Mouse (Mus musculus) intestine, embryonic 16.5 days (tissue): ENCODE measurements around the gene Clec5a. TPM values are rescaled to one million over a fixed set of nuclear protein-coding genes. Genes with fewer than 3 reads are reported as not detected.

ENCODE experiments used
- polyA plus RNA-seq: library from polyadenylated mRNA; unstranded; fragments of >200 nt; fragmentation: Nextera tagmentation; extraction: Ambion mirVana; gene quantifications from 2 replicates; pipeline ENCODE4 v1.2.1, GENCODE M21; 2015

The Clec5a gene
- polyA plus RNA-seq, 1 experiment from 2014 or later, result 1.3 TPM

Other genes starting within 250 kb of the Clec5a start
- gene E330009J07Rik, start 149.7 kb downstream of the Clec5a start, polyA plus RNA-seq, result 6.0 and 6.2 TPM in 2 replicates
- 0.07 TPM in 1 of 2 replicates, not detected in the other for gene Wee2, start 146.7 kb downstream of the Clec5a start, polyA plus RNA-seq
- gene Ssbp1, start 114.5 kb downstream of the Clec5a start, polyA plus RNA-seq, result 128 and 135 TPM in 2 replicates
- gene Tas2r137, start 94.6 kb downstream of the Clec5a start, polyA plus RNA-seq, result not detected in 2 replicates
- not detected in 2 replicates for gene Tas2r108, start 92.3 kb downstream of the Clec5a start, polyA plus RNA-seq
- gene Prss37, start 66.3 kb downstream of the Clec5a start, polyA plus RNA-seq, result not detected in 2 replicates
- gene Olfr461, start 30.8 kb downstream of the Clec5a start, polyA plus RNA-seq, result not detected in 2 replicates
- gene Olfr460, start 16.3 kb downstream of the Clec5a start, polyA plus RNA-seq, result not detected in 2 replicates
- gene Tas2r138, start 27.5 kb upstream of the Clec5a start, polyA plus RNA-seq, result not detected in 2 replicates
- gene Mgam, start 43.0 kb upstream of the Clec5a start, polyA plus RNA-seq, result 35.4 and 46.0 TPM in 2 replicates